Mouse (Mus musculus): ENCODE measurements around the gene Rbfox1. TPM values are rescaled to one million over a fixed set of nuclear protein-coding genes. Genes with fewer than 3 reads are reported as not detected.
A peak's percentile ranks its signal among the peaks of the same experiment; 100 is the strongest.

Rbfox1 gene
- total RNA-seq, 1 experiment from 2014 or later = not detected

- no peak for ATAC-seq (replicated peaks in 1 of 2; ENCODE audit: insufficient read depth in 1 of 2, low FRiP score in 2 of 2, low TSS enrichment in 1 of 2, low read depth in 1 of 2, poor library complexity in 2 of 2, severe bottlenecking in 2 of 2)
These were observed 884.5 kb downstream of the Rbfox1 start for GRCm38 (mm10) chr16:6769495-6770237.

GRCm38 (mm10) chr16:6777506-6778185 is 892.5 kb downstream of the Rbfox1 start:
- ATAC-seq (replicated peaks in 1 of 2; ENCODE audit: insufficient read depth in 1 of 2, low FRiP score in 2 of 2, low TSS enrichment in 1 of 2, low read depth in 1 of 2, poor library complexity in 2 of 2, severe bottlenecking in 2 of 2) = no peak

GRCm38 (mm10) chr16:6784144-6784543 is 899.0 kb downstream of the Rbfox1 start:
- ATAC-seq (replicated peaks in 1 of 2; ENCODE audit: insufficient read depth in 1 of 2, low FRiP score in 2 of 2, low TSS enrichment in 1 of 2, low read depth in 1 of 2, poor library complexity in 2 of 2, severe bottlenecking in 2 of 2) = no peak

GRCm38 (mm10) chr16:6785026-6785425 is 899.9 kb downstream of the Rbfox1 start:
- no peak for ATAC-seq (replicated peaks in 1 of 2; ENCODE audit: insufficient read depth in 1 of 2, low FRiP score in 2 of 2, low TSS enrichment in 1 of 2, low read depth in 1 of 2, poor library complexity in 2 of 2, severe bottlenecking in 2 of 2)

DNA sequence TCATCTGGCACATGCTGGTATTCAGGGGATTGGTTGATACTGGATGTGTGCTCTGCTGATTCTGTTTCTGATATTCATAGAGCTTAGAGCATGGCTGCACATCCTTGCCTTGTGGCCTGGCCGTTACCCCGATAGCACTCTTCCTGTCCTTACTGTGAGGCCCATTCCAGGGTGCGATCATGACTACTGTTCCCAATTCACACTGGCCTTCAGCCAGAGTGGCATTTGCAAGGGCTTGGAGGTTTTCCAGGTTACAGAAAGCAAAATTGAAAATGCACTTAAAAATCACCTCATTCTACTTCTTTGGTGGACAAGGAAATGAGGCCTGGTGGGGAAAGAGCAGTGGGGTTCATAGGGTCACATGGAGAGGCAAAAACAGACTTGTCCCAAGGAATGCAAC is 906.1 kb downstream of the Rbfox1 start:
- ATAC-seq (replicated peaks in 1 of 2; ENCODE audit: insufficient read depth in 1 of 2, low FRiP score in 2 of 2, low TSS enrichment in 1 of 2, low read depth in 1 of 2, poor library complexity in 2 of 2, severe bottlenecking in 2 of 2) = no peak

GRCm38 (mm10) chr16:6791655-6792054 is 906.5 kb downstream of the Rbfox1 start:
- peak; percentile 37 to 64; a peak in 1 of 4 replicates for ATAC-seq (replicated peaks in 1 of 2; ENCODE audit: insufficient read depth in 1 of 2, low FRiP score in 2 of 2, low TSS enrichment in 1 of 2, low read depth in 1 of 2, poor library complexity in 2 of 2, severe bottlenecking in 2 of 2)

GRCm38 (mm10) chr16:6806246-6806645 is 921.1 kb downstream of the Rbfox1 start:
- no peak for ATAC-seq (replicated peaks in 1 of 2; ENCODE audit: insufficient read depth in 1 of 2, low FRiP score in 2 of 2, low TSS enrichment in 1 of 2, low read depth in 1 of 2, poor library complexity in 2 of 2, severe bottlenecking in 2 of 2)

- ATAC-seq (replicated peaks in 1 of 2; ENCODE audit: insufficient read depth in 1 of 2, low FRiP score in 2 of 2, low TSS enrichment in 1 of 2, low read depth in 1 of 2, poor library complexity in 2 of 2, severe bottlenecking in 2 of 2) = no peak
These were observed 922.7 kb downstream of the Rbfox1 start for GRCm38 (mm10) chr16:6807835-6808234.

GRCm38 (mm10) chr16:6813871-6814270 is 928.7 kb downstream of the Rbfox1 start:
- ATAC-seq (replicated peaks in 1 of 2; ENCODE audit: insufficient read depth in 1 of 2, low FRiP score in 2 of 2, low TSS enrichment in 1 of 2, low read depth in 1 of 2, poor library complexity in 2 of 2, severe bottlenecking in 2 of 2) = no peak

GRCm38 (mm10) chr16:6821741-6822140 is 936.6 kb downstream of the Rbfox1 start:
- no peak for ATAC-seq (replicated peaks in 1 of 2; ENCODE audit: insufficient read depth in 1 of 2, low FRiP score in 2 of 2, low TSS enrichment in 1 of 2, low read depth in 1 of 2, poor library complexity in 2 of 2, severe bottlenecking in 2 of 2)

GRCm38 (mm10) chr16:6829892-6830524 is 944.9 kb downstream of the Rbfox1 start:
- ATAC-seq (replicated peaks in 1 of 2; ENCODE audit: insufficient read depth in 1 of 2, low FRiP score in 2 of 2, low TSS enrichment in 1 of 2, low read depth in 1 of 2, poor library complexity in 2 of 2, severe bottlenecking in 2 of 2) = no peak

DNA sequence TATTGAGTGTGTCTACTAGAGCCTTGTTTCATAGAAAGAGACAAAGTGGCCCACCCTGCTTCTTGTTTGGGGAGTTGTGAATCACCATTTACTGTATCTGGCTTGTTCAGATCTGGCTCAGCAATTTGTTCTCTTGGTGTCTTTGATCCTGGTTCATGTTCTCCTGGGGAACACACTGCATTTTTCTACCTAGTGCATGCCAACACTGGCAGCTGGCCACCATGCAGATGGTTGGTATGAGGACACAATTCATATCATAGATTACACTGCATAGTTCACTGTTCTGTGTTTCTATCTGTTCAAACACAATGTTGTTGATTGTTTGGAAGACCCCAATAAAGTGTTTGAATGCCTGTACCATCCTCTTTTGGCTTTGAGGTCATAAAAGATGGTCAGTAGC is 948.3 kb downstream of the Rbfox1 start:
- ATAC-seq (replicated peaks in 1 of 2; ENCODE audit: insufficient read depth in 1 of 2, low FRiP score in 2 of 2, low TSS enrichment in 1 of 2, low read depth in 1 of 2, poor library complexity in 2 of 2, severe bottlenecking in 2 of 2) = no peak

- ATAC-seq (replicated peaks in 1 of 2; ENCODE audit: insufficient read depth in 1 of 2, low FRiP score in 2 of 2, low TSS enrichment in 1 of 2, low read depth in 1 of 2, poor library complexity in 2 of 2, severe bottlenecking in 2 of 2) = no peak
These were observed 949.9 kb downstream of the Rbfox1 start for GRCm38 (mm10) chr16:6835051-6835450.

DNA sequence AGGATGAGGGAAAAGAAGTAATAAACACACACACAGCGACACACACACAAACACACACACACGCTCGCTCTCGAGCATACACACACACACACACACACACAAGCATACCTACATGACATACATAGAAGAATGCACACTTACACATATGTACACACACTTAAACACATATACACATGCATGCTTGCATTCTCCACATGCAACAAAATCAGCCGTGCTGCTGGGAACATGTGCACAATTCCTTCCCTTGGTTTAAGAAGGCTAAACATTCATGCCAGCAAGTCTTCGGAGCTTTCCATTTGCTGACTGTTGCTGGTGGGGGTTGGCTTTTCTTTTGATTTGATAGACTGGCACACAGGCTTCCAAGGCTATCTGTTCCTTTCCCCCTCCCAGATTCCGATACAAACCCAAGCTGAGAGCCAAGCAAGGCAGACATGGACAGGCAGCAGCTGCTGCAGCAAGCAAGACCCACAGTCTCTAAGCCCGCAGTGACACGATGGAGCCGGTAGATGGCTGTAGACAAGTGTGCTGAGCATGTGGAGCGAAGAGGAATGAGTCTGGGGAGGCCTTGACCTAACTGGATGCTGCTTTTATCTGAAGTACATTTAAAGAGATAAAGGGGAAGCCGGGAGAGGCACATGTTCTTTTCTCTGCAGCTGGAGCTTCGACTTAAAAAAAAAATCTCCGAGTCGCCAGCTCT is 954.3 kb downstream of the Rbfox1 start:
- 0 out of 4 replicates have a peak, but pooled peaks of 1 of the 2 experiments have one; percentile 17 for ATAC-seq (replicated peaks in 1 of 2; ENCODE audit: insufficient read depth in 1 of 2, low FRiP score in 2 of 2, low TSS enrichment in 1 of 2, low read depth in 1 of 2, poor library complexity in 2 of 2, severe bottlenecking in 2 of 2)

GRCm38 (mm10) chr16:6840007-6840406 is 954.9 kb downstream of the Rbfox1 start:
- ATAC-seq (replicated peaks in 1 of 2; ENCODE audit: insufficient read depth in 1 of 2, low FRiP score in 2 of 2, low TSS enrichment in 1 of 2, low read depth in 1 of 2, poor library complexity in 2 of 2, severe bottlenecking in 2 of 2) = no peak

- no peak for ATAC-seq (replicated peaks in 1 of 2; ENCODE audit: insufficient read depth in 1 of 2, low FRiP score in 2 of 2, low TSS enrichment in 1 of 2, low read depth in 1 of 2, poor library complexity in 2 of 2, severe bottlenecking in 2 of 2)
These were observed 955.3 kb downstream of the Rbfox1 start for GRCm38 (mm10) chr16:6840461-6840860.

DNA sequence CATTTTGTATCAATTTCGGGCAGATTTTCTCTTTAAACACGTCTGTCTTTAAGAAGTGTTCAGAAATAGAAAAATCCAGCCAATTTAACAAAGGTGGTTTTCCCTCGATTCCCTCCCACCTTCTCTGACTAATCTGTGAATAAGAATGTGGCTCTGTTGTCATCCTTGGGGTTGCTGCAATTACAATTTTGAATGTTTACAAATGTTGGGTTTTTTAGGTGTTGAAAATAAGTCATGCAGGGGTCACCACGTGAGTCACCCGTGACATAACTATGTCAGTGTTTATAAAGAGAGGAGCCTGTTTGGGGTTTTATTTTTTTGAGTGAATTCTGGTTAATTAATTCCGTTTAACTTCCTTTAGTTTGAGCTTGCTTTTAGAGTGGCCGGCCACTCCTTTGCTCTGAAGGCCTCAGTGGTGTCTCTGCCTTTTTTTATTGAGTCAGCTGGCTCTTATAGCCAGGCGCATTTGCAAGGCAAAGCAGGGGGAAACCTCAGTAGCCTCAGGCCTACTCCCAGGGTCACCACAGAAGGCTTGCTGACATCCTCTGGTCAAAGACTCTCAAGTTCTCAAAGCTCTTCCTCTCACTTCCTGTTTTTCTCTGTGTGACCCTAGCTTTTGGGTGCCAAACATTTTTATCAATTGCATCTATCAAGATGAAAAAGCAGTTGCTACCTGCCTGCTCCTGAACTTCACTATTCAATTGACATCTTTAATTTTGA is 957.1 kb downstream of the Rbfox1 start:
- ATAC-seq (replicated peaks in 1 of 2; ENCODE audit: insufficient read depth in 1 of 2, low FRiP score in 2 of 2, low TSS enrichment in 1 of 2, low read depth in 1 of 2, poor library complexity in 2 of 2, severe bottlenecking in 2 of 2) = no peak

Measured in hematopoietic stem cell, adult 5-6 weeks (primary cell).